Mouse (Mus musculus) stomach, embryonic 14.5 days (tissue): ENCODE results near the gene Stk4. TPM values are rescaled to one million over a fixed set of nuclear protein-coding genes. Genes with fewer than 3 reads are reported as not detected.

Experiments
- ATAC-seq: fragments of 200-750 bp; cut with Nextera tagmentation; 2 replicates; pipeline ENCODE4 v1.8.0; 2017; ENCODE audit warnings: low read depth, moderate TSS enrichment; ENCODE audit not compliant: insufficient number of reproducible peaks, insufficient read depth, low FRiP score
- H3K27ac ChIP-seq: fragments of 300-500 bp; sonication (generic); 2 replicates; pipeline ENCODE4 v1.5.1; 2014; ENCODE audit warnings: mild to moderate bottlenecking, low read length, moderate library complexity, mixed read lengths
- H3K27me3 ChIP-seq: fragments of 300-500 bp; sonication (generic); 2 replicates; pipeline ENCODE4 v1.6.1; 2014; ENCODE audit warnings: low read length, control low read depth, mixed read lengths; ENCODE audit not compliant: control insufficient read depth, insufficient read depth
- H3K36me3 ChIP-seq: fragments of 300-500 bp; sonication (generic); 2 replicates; pipeline ENCODE4 v1.6.1; 2014; ENCODE audit warnings: mild to moderate bottlenecking, control low read depth, low read length, moderate library complexity, mixed read lengths; ENCODE audit not compliant: control insufficient read depth, insufficient read depth
- H3K4me1 ChIP-seq: fragments of 300-500 bp; sonication (generic); 2 replicates; pipeline ENCODE4 v1.6.1; 2014; ENCODE audit warnings: low read length, control low read depth, mixed read lengths; ENCODE audit not compliant: control insufficient read depth, insufficient read depth
- H3K4me2 ChIP-seq: fragments of 300-500 bp; sonication (generic); replicated peaks from 2 replicates; pipeline ENCODE4 v1.6.1; 2014; ENCODE audit warnings: low read depth, low read length, control low read depth
- H3K4me3 ChIP-seq: fragments of 300-500 bp; sonication (generic); 2 replicates; pipeline ENCODE4 v1.5.1; 2014; ENCODE audit warnings: low read depth, low read length, control low read depth
- H3K9ac ChIP-seq: fragments of 300-500 bp; sonication (generic); replicated peaks from 2 replicates; pipeline ENCODE4 v1.6.1; 2014; ENCODE audit warnings: low read depth, mild to moderate bottlenecking, control low read depth, low read length, moderate library complexity, mixed read lengths
- H3K9me3 ChIP-seq: fragments of 300-500 bp; sonication (generic); 2 replicates; pipeline ENCODE4 v1.6.1; 2016; ENCODE audit warnings: low read depth, low read length, control low read depth; ENCODE audit not compliant: control insufficient read depth
- WGBS: fragments of 180-500 bp; shearing (Covaris S2); extraction: QIAGEN DNeasy Blood & Tissue Kit; methylation state at CpG from one replicate; pipeline ENCODE4 v1.1.7; 2014; 5-methylcytosine and 5-hydroxymethylcytosine counted together
- polyA plus RNA-seq: library from polyadenylated mRNA; unstranded; fragments of >200 nt; fragmentation: Nextera tagmentation; extraction: Ambion mirVana; gene quantifications from 2 replicates; pipeline ENCODE4 v1.2.1, GENCODE M21; 2014

The Stk4 gene
- polyA plus RNA-seq, 1 experiment from 2014 or later: 30.7 TPM

GRCm38 (mm10) chr2:164137754-164138153 is 67.6 kb downstream of the Stk4 start:
- 53% methylated on average over 6 of the region's 6 CpGs for WGBS
- Histone ChIP-seq H3K9ac (no peak overlapping the region), H3K4me2 (no peak overlapping the region), H3K9me3 (no peaks in the 10 kb centered on the region), H3K27ac (no peak overlapping the region; the same call in 1 of the 2 replicates), H3K4me1 (peaks cover 12% of the 10 kb centered on the region; the same call in 1 of the 2 replicates), H3K27me3 (no peaks in the 10 kb centered on the region), H3K4me3 (no peak overlapping the region), H3K36me3 (no peaks in the 10 kb centered on the region; the same call in 1 of the 2 replicates)
- no peak for ATAC-seq

GRCm38 (mm10) chr2:164142021-164142420 is 71.9 kb downstream of the Stk4 start:
- no peaks in the 10 kb centered on the region for H3K9me3 ChIP-seq
- H3K27ac ChIP-seq: 0 out of 2 replicates have a peak overlapping the region, but pooled peaks have one; percentile 6
- 0 out of 2 replicates have a peak, but pooled peaks cover 6% of the 10 kb centered on the region for H3K4me1 ChIP-seq
- no peaks in the 10 kb centered on the region for H3K27me3 ChIP-seq
- no peak for ATAC-seq
- no peak overlapping the region for H3K9ac ChIP-seq
- WGBS: 65% methylated on average over 10 of the region's 10 CpGs
- no peak overlapping the region for H3K4me2 ChIP-seq
- H3K36me3 ChIP-seq: no peaks in the 10 kb centered on the region; the same call in 1 of the 2 replicates
- H3K4me3 ChIP-seq: no peak overlapping the region

GRCm38 (mm10) chr2:164144025-164144424 is 73.9 kb downstream of the Stk4 start:
- Histone ChIP-seq H3K36me3 (no peaks in the 10 kb centered on the region; the same call in 1 of the 2 replicates), H3K9me3 (no peaks in the 10 kb centered on the region), H3K9ac (no peak overlapping the region), H3K4me3 (no peak overlapping the region), H3K4me1 (0 out of 2 replicates have a peak, but pooled peaks cover under 1% of the 10 kb centered on the region), H3K4me2 (no peak overlapping the region), H3K27ac (no peak overlapping the region), H3K27me3 (no peaks in the 10 kb centered on the region)
- WGBS: 78% methylated on average over 6 of the region's 6 CpGs
- ATAC-seq: no peak

GRCm38 (mm10) chr2:164144541-164144940 is 74.4 kb downstream of the Stk4 start:
- 0 out of 2 replicates have a peak, but pooled peaks cover 2% of the 10 kb centered on the region for H3K4me1 ChIP-seq
- H3K27ac ChIP-seq: no peak overlapping the region
- H3K27me3 ChIP-seq: no peaks in the 10 kb centered on the region
- no peak overlapping the region for H3K9ac ChIP-seq
- H3K9me3 ChIP-seq: no peaks in the 10 kb centered on the region
- no peak overlapping the region for H3K4me2 ChIP-seq
- 80% methylated on average over 10 of the region's 10 CpGs for WGBS
- H3K36me3 ChIP-seq: no peaks in the 10 kb centered on the region; the same call in 1 of the 2 replicates
- ATAC-seq: no peak
- no peak overlapping the region for H3K4me3 ChIP-seq

DNA sequence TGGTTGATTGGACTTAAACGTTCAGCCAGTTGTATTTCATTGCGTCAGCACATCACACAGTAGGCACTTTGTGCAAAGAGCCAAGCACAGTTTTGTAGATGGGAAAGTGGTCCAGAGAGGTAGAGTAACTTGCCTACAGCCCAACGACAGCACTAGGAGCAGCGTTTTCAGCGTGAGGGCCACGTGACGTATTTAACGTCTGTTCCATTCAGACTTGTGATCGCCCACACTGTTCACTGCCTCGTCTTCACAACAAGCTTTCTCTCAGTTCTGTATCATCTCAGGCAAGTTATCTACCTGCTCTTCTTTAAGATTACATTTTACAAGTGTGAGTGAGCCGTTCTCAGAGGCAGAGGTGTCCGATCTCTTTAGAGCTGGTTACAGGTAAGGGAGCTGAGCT is 76.4 kb downstream of the Stk4 start:
- Histone ChIP-seq H3K4me2 (no peak overlapping the region), H3K36me3 (no peaks in the 10 kb centered on the region; the same call in 1 of the 2 replicates), H3K27me3 (no peaks in the 10 kb centered on the region), H3K4me1 (peaks cover 14% of the 10 kb centered on the region; the same call in 1 of the 2 replicates), H3K4me3 (no peak overlapping the region), H3K9ac (no peak overlapping the region), H3K9me3 (no peaks in the 10 kb centered on the region), H3K27ac (no peak overlapping the region)
- ATAC-seq: no peak
- WGBS: 94% methylated on average over 12 of the region's 12 CpGs

GRCm38 (mm10) chr2:164150086-164150760 is 80.1 kb downstream of the Stk4 start:
- no peak overlapping the region for H3K27ac ChIP-seq
- H3K9ac ChIP-seq: no peak overlapping the region
- 36% methylated on average over 14 of the region's 14 CpGs for WGBS
- no peak overlapping the region for H3K4me2 ChIP-seq
- H3K4me3 ChIP-seq: no peak overlapping the region
- peaks cover 14% of the 10 kb centered on the region; the same call in 1 of the 2 replicates for H3K4me1 ChIP-seq
- peaks cover 16% of the 10 kb centered on the region for H3K36me3 ChIP-seq
- no peaks in the 10 kb centered on the region for H3K27me3 ChIP-seq
- no peak for ATAC-seq
- no peaks in the 10 kb centered on the region for H3K9me3 ChIP-seq

- peaks cover 16% of the 10 kb centered on the region for H3K36me3 ChIP-seq
- no peaks in the 10 kb centered on the region for H3K9me3 ChIP-seq
- no peak overlapping the region for H3K4me2 ChIP-seq
- H3K27ac ChIP-seq: no peak overlapping the region
- no peaks in the 10 kb centered on the region for H3K27me3 ChIP-seq
- ATAC-seq: no peak
- peaks cover 14% of the 10 kb centered on the region; the same call in 1 of the 2 replicates for H3K4me1 ChIP-seq
- no peak overlapping the region for H3K9ac ChIP-seq
- no peak overlapping the region for H3K4me3 ChIP-seq
- 92% methylated on average over 11 of the region's 11 CpGs for WGBS
Measured at GRCm38 (mm10) chr2:164152341-164152740, 82.2 kb downstream of the Stk4 start.

GRCm38 (mm10) chr2:164154007-164154406 is 83.9 kb downstream of the Stk4 start:
- no peak overlapping the region for H3K9ac ChIP-seq
- H3K27ac ChIP-seq: no peak overlapping the region
- WGBS: 92% methylated on average over 10 of the region's 10 CpGs
- H3K9me3 ChIP-seq: no peaks in the 10 kb centered on the region
- H3K27me3 ChIP-seq: no peaks in the 10 kb centered on the region
- H3K4me1 ChIP-seq: peaks cover 14% of the 10 kb centered on the region; the same call in 1 of the 2 replicates
- H3K4me3 ChIP-seq: no peak overlapping the region
- ATAC-seq: no peak
- H3K36me3 ChIP-seq: peaks cover 16% of the 10 kb centered on the region
- H3K4me2 ChIP-seq: no peak overlapping the region
